Comparison of ENCODE assay signal across 29 mouse cellular contexts in the genomic region with DNA sequence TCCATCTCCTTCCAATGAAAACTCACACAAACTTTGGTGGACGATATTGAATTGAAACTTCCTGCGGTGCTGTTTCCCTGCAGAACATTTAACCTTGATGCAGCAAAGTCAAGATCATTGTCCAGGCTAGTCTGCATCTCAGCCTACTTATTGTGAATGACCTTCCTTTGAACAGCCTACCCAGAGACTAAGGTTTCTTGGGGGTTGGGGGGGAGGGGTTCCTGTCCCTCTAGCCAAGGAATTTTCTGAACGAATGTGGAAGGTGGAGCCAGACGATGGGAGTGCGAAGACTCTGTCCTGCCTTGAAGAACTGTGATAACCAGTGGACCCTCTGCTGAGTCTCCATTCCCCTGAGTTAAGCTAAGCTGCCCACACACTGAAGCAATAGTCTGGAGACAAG.
A peak's percentile ranks its signal among the peaks of the same experiment; 100 is the strongest.
DNase-seq lines count a peak whose midpoint lies in the region; ATAC-seq and TF ChIP-seq lines count a peak whose summit lies in the region.
"Had no signal": no experiment of that assay in that cellular context is flagged by ENCODE, and none has a peak within 500 bp of the region (broad histone marks: within the 10 kb centered on the region; RNA-seq: fewer than 3 reads in every experiment).

No protein-coding gene starts in this region.

- ATAC-seq in hindbrain, postnatal 0 days = 0 out of 2 replicates have a peak, but pooled peaks have one; percentile 18
- no peak for ATAC-seq in hindbrain, embryonic 14.5 days (ENCODE audit: low FRiP score)
- ATAC-seq: forebrain, embryonic 15.5 days; hindbrain, embryonic 16.5 days; inflammation-experienced regulatory T-cells, adult 6 months; intestine, embryonic 16.5 days had no signal

- WGBS in heart, embryonic 10.5 days = 57% methylated on average over 5 of the region's 5 CpGs
- 78% methylated on average over 5 of the region's 5 CpGs for WGBS in hindbrain, postnatal 0 days
- 65% methylated on average over 5 of the region's 5 CpGs for WGBS in hindbrain, embryonic 14.5 days

- H3K4me2 ChIP-seq in hindbrain, postnatal 0 days (ENCODE audit: low read depth, low read length) = no peak overlapping the region
- no peak overlapping the region for H3K4me2 ChIP-seq in hindbrain, embryonic 14.5 days (replicated peaks)
- H3K4me2 ChIP-seq: embryonic facial prominence, embryonic 13.5 days; forebrain, embryonic 12.5 days; forebrain, embryonic 15.5 days; hindbrain, embryonic 12.5 days had no signal

- no peaks in the 10 kb centered on the region for H3K27me3 ChIP-seq in heart, embryonic 10.5 days (ENCODE audit: insufficient read depth, poor library complexity, severe bottlenecking)
- no peaks in the 10 kb centered on the region for H3K27me3 ChIP-seq in hindbrain, postnatal 0 days (ENCODE audit: insufficient read depth, low read length)
- no peaks in the 10 kb centered on the region for H3K27me3 ChIP-seq in hindbrain, embryonic 14.5 days (ENCODE audit: control insufficient read depth, insufficient read depth, low read length)
- H3K27me3 ChIP-seq: CH12.LX; embryonic facial prominence, embryonic 13.5 days; forebrain, embryonic 12.5 days; forebrain, embryonic 15.5 days; heart, embryonic 15.5 days; hindbrain, embryonic 12.5 days had no signal

- no peak for DNase-seq in heart, embryonic 10.5 days (ENCODE audit: low spot score)
- DNase-seq in heart, adult 8-10 months (ENCODE audit: low spot score) = no peak
- DNase-seq in hindbrain, postnatal 0 days (ENCODE audit: low spot score) = no peak
- DNase-seq in hindbrain, embryonic 14.5 days (ENCODE audit: low spot score) = no peak
- DNase-seq in ES-CJ7 (ENCODE audit: low read depth, low spot score) (peak; percentile 41), ZHBTc4 (ENCODE audit: low read depth, low spot score) (peak; percentile 67)
- no peak for DNase-seq in cerebellum, adult 11-12 months
- DNase-seq: adrenal gland, postnatal 10 days; adrenal gland, postnatal 36 days; B cell, adult 2 months; cerebellum, adult 11 months; cerebellum, adult 8-10 months; cerebellum, postnatal 10 days; cerebellum, postnatal 36 days; embryo, embryonic 11 days; gastrocnemius, postnatal 25 days; heart, postnatal 14 days; kidney, adult 18-20 months had no signal

- no peak overlapping the region for H3K4me3 ChIP-seq in heart, embryonic 10.5 days
- H3K4me3 ChIP-seq in hindbrain, postnatal 0 days (ENCODE audit: low read length) = no peak overlapping the region
- H3K4me3 ChIP-seq in hindbrain, embryonic 14.5 days (replicated peaks; ENCODE audit: low read length) = no peak overlapping the region
- H3K4me3 ChIP-seq: embryonic facial prominence, embryonic 10.5 days; embryonic facial prominence, embryonic 13.5 days; erythroblast, embryonic 14.5 days; forebrain, embryonic 12.5 days; forebrain, embryonic 15.5 days; heart, embryonic 15.5 days; hindbrain, embryonic 12.5 days had no signal

- H3K36me3 ChIP-seq in heart, embryonic 10.5 days = no peaks in the 10 kb centered on the region
- H3K36me3 ChIP-seq in hindbrain, postnatal 0 days (ENCODE audit: insufficient read depth, low read length) = no peaks in the 10 kb centered on the region
- no peaks in the 10 kb centered on the region for H3K36me3 ChIP-seq in hindbrain, embryonic 14.5 days (replicated peaks; ENCODE audit: control insufficient read depth, insufficient read depth)
- H3K36me3 ChIP-seq: embryonic facial prominence, embryonic 10.5 days; embryonic facial prominence, embryonic 13.5 days; forebrain, embryonic 12.5 days; forebrain, embryonic 15.5 days; heart, embryonic 15.5 days; hindbrain, embryonic 12.5 days had no signal

- H3K4me1 ChIP-seq in heart, embryonic 10.5 days = peaks cover 34% of the 10 kb centered on the region
- no peaks in the 10 kb centered on the region for H3K4me1 ChIP-seq in hindbrain, postnatal 0 days (ENCODE audit: insufficient read depth, low read length)
- no peaks in the 10 kb centered on the region for H3K4me1 ChIP-seq in hindbrain, embryonic 14.5 days (replicated peaks; ENCODE audit: control insufficient read depth, insufficient read depth, low read length)
- H3K4me1 ChIP-seq: forebrain, embryonic 15.5 days had no signal

- H3K9ac ChIP-seq in hindbrain, postnatal 0 days (replicated peaks; ENCODE audit: low read length) = no peak overlapping the region
- H3K9ac ChIP-seq in hindbrain, embryonic 14.5 days = no peak overlapping the region
- H3K9ac ChIP-seq: embryonic facial prominence, embryonic 13.5 days; forebrain, embryonic 12.5 days; forebrain, embryonic 15.5 days; heart, embryonic 15.5 days; hindbrain, embryonic 12.5 days had no signal

- no peaks in the 10 kb centered on the region for H3K9me3 ChIP-seq in heart, embryonic 10.5 days
- H3K9me3 ChIP-seq in hindbrain, postnatal 0 days (ENCODE audit: low read length) = no peaks in the 10 kb centered on the region
- H3K9me3 ChIP-seq in hindbrain, embryonic 14.5 days (ENCODE audit: control insufficient read depth, low read length) = no peaks in the 10 kb centered on the region
- H3K9me3 ChIP-seq: embryonic facial prominence, embryonic 10.5 days; embryonic facial prominence, embryonic 13.5 days; forebrain, embryonic 12.5 days; forebrain, embryonic 15.5 days; heart, embryonic 15.5 days; hindbrain, embryonic 12.5 days had no signal

- H3K27ac ChIP-seq in heart, embryonic 10.5 days = 0 out of 2 replicates have a peak overlapping the region, but pooled peaks have one; percentile 12
- H3K27ac ChIP-seq in hindbrain, postnatal 0 days = no peak overlapping the region
- no peak overlapping the region for H3K27ac ChIP-seq in hindbrain, embryonic 14.5 days
- H3K27ac ChIP-seq: embryonic facial prominence, embryonic 10.5 days; embryonic facial prominence, embryonic 13.5 days; forebrain, embryonic 12.5 days; forebrain, embryonic 15.5 days; hindbrain, embryonic 12.5 days had no signal

- no peak for TF ChIP-seq CTCF in hindbrain, postnatal 0 days (IDR thresholded peaks at IDR 0.05; ENCODE audit: low read depth)

Comparison
In these comparisons a context has a peak if more than half of its experiments do, and no peak if none do; other contexts are left out.
1. DNase-seq: peak in ES-CJ7 (single experiment) and ZHBTc4 (single experiment); none in heart, embryonic 10.5 days (single experiment), heart, adult 8-10 months (single experiment), hindbrain, postnatal 0 days (single experiment), hindbrain, embryonic 14.5 days (single experiment) and cerebellum, adult 11-12 months (single experiment).